Mouse (Mus musculus) layer of hippocampus, adult 11-12 months (tissue): ENCODE measurements at regions not wholly inside any gene's neighbourhood (a gene's known extent, or its start where the extent isn't known, plus 50 kb on each side); places are given as distances from the start of the nearest gene placed in this dataset.
A peak's percentile ranks its signal among the peaks of the same experiment; 100 is the strongest.

ENCODE experiments used
- DNase-seq: peaks from one replicate; pipeline ENCODE4 v3.0.0; 2022; ENCODE audit warnings: low spot score

DNA sequence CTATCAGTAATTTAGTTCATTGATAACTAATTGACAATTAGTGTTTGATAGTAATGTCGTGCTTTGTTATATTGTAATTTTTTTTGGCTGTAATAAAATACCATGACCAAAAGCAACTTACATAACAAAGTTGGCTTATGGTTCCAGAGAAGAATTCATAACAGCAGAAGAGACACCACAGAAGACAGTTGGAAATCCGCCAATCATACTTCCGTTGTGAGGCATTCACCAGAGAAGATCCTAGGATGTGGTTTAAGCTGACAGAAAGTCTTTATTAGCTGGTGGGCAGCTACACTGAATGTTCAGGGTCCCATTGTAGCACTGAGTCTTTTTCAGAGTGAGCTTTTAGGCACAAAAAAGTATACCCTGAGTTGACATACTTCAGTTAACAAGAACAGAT, 109.9 kb downstream of the Sec23a start:
- no peak for DNase-seq

GRCm38 (mm10) chr12:58875808-58876207, 136.0 kb downstream of the Sec23a start:
- DNase-seq, result no peak

GRCm38 (mm10) chr12:58872465-58872864, 139.4 kb downstream of the Sec23a start:
- DNase-seq, result no peak

DNA sequence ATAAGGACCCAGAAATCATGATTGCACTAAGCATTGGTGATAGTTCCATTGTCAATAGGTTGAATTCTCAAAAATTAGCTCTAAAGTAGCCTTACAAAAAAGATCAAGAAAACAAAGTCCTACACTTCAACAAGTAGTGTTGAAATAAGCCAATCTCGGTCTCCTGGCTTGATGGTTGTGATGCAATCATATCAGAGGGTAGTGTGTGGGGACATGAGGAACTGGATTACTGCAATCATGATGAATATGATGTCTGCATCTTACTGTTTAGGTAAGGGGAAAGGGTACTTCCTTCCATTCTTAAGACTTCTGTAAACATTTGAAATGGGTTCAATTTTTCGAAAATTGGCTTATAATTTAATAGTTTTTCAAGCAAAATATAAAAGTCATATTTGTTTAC, 155.3 kb downstream of the Sec23a start:
- no peak for DNase-seq

GRCm38 (mm10) chr12:58851677-58852385, 160.0 kb downstream of the Sec23a start:
- DNase-seq, result peak; percentile 4

DNA sequence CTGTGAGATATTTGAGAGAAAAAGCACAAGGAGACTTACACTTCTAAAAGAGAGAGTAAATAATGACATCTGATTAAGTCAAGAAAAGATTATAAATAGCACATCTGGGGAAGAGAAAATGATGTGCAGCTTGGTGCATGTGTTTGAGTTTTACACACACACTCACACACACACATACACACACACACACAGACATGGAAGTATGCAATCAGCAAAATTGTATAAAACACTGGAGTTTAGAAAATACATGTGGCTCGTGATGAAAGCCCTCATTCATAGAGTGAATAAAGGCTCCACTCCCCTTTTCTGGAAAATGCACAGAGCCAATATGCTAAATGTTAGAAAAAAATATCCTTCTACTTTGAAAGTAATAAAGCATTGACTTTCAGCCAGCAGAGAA, 182.2 kb downstream of the Sec23a start:
- no peak for DNase-seq

- no peak for DNase-seq
These were observed 184.0 kb downstream of the Sec23a start for GRCm38 (mm10) chr12:58827864-58828263.

- DNase-seq, result no peak
These were observed 186.5 kb downstream of the Sec23a start for GRCm38 (mm10) chr12:58825139-58825921.

DNA sequence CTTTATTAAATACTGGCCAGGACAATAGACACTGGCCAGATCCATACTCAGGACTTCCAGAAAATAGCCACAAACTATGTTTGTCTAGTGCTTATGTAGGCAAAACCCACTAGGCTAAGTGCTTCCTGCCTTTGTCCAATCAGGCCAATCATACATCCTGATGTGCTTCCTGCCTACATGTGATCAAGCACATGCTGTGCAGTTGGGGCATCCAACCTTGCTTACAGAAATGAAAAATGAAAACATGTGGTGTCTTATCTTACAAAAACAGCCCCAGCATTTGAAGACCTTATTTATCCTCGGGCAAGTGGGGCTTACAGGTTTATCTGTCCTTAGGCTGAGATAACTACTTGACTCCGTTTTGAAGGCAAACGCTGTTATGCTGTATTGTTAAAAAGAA, 188.8 kb downstream of the Sec23a start:
- DNase-seq, result no peak

GRCm38 (mm10) chr12:58804068-58804467, 207.7 kb downstream of the Sec23a start:
- DNase-seq, result no peak

GRCm38 (mm10) chr12:58802410-58802809, 209.4 kb downstream of the Sec23a start:
- peak; percentile 87 for DNase-seq
